Mouse (Mus musculus) lung, adult 2 months (tissue): ENCODE results near the gene H2-M10.3. TPM values are rescaled to one million over a fixed set of nuclear protein-coding genes. Genes with fewer than 3 reads are reported as not detected.

Experiments used
- DNase-seq: peaks from one replicate; pipeline ENCODE4 v3.0.0; 2022
- H3K4me1 ChIP-seq: fragments of 200-500 bp; 2 replicates; pipeline ENCODE4 v1.6.1; 2011; ENCODE audit warnings: low read length; ENCODE audit not compliant: control insufficient read depth, insufficient read depth
- H3K4me3 ChIP-seq: fragments of 200-500 bp; replicated peaks from 2 replicates; pipeline ENCODE3; 2011; ENCODE audit warnings: low read depth, mild to moderate bottlenecking, control low read depth, low read length; ENCODE audit errors: extremely low read depth
- CTCF ChIP-seq: fragments of 200-500 bp; IDR thresholded peaks from 2 replicates; pipeline ENCODE4 v1.5.1; 2011; ENCODE audit warnings: mild to moderate bottlenecking, low read length, control low read depth; ENCODE audit not compliant: insufficient read depth
- WGBS: fragments of 180-500 bp; shearing (Covaris S2); methylation state at CpG from one replicate; pipeline ENCODE4 v1.1.7; 2018; 5-methylcytosine and 5-hydroxymethylcytosine counted together
- polyA plus RNA-seq: library from polyadenylated mRNA; depleted of rRNA; stranded (reverse); fragments of >200 nt; gene quantifications from 2 replicates; pipeline ENCODE4 v1.2.3, GENCODE M21; 2012; rRNA removed

H2-M10.3 gene
- polyA plus RNA-seq, 1 experiment: not detected

DNA sequence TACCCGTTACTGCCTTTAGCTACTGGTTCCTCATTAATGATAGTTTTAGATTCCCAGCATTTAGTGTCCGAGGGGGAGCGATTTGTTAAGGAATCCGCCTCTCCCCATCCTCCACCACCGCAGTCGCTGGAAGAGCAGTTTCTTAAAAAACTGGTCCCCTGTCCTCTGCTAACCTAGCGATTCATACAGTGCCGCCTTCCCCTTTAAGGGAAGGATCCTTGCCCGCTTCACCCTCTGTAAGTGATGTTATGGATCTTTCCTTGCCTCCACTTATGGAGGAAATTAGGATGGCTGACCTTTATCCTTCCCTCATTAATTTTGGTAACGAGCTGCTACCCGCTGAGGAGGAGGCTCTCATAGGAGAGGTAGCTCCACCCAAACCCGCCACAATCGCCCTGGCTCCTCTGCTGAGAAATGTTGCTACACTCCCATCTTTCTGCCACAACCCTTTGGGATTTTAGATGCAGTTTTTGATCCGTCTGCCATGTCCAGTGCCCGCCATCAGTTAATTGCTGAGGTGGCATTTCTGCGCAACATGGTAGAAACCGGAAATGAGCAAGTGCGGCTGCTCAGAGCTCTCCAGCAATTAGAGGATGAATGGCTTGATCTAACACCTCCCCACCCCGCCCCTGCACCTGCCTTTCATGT, 53.1 kb downstream of the H2-M10.3 start:
- peak; percentile 59 for DNase-seq
- Histone ChIP-seq H3K4me1 (no peaks in the 10 kb centered on the region), H3K4me3 (peak overlapping the region; percentile 80)
- TF ChIP-seq CTCF: no peak
- WGBS: under 1% methylated on average over 19 of the region's 19 CpGs

Other genes with a start within 250 kb of the H2-M10.3 start
- 0.22 and 0.29 TPM in 2 replicates for gene Gm19684, start 246.7 kb downstream of the H2-M10.3 start, polyA plus RNA-seq
- gene Gm7030, start 239.0 kb downstream of the H2-M10.3 start, polyA plus RNA-seq: not detected in 2 replicates
- gene Gm8909, start 199.9 kb downstream of the H2-M10.3 start, polyA plus RNA-seq: 0.62 and 1.2 TPM in 2 replicates
- gene H2-T3, start 178.1 kb downstream of the H2-M10.3 start, polyA plus RNA-seq: 0.05 TPM in 1 of 2 replicates, not detected in the other
- 67.6 and 80.1 TPM in 2 replicates for gene Rpp21, start 110.3 kb downstream of the H2-M10.3 start, polyA plus RNA-seq
- gene Trim39, start 96.2 kb downstream of the H2-M10.3 start, polyA plus RNA-seq: 14.9 and 15.6 TPM in 2 replicates
- gene H2-M10.2, start 81.9 kb downstream of the H2-M10.3 start, polyA plus RNA-seq: not detected in 2 replicates
- not detected in 2 replicates for gene H2-M10.1, start 42.3 kb downstream of the H2-M10.3 start, polyA plus RNA-seq
- gene H2-M10.4, start 93.9 kb upstream of the H2-M10.3 start, polyA plus RNA-seq: not detected in 2 replicates
- gene H2-M11, start 178.7 kb upstream of the H2-M10.3 start, polyA plus RNA-seq: not detected in 2 replicates